In genomic region chr1:32363539-32363938, GRCm38 (mm10) we compare ENCODE assay signal across 22 mouse cellular contexts.
DNase-seq lines count a peak whose midpoint lies in the region; ATAC-seq lines count a peak whose summit lies in the region.
"Had no signal": no experiment of that assay in that cellular context is flagged by ENCODE, and none has a peak within 500 bp of the region (broad histone marks: within the 10 kb centered on the region; RNA-seq: fewer than 3 reads in every experiment).

No protein-coding gene starts in this region.

- 49% methylated on average over 2 of the region's 2 CpGs for WGBS in forebrain, embryonic 15.5 days
- WGBS in forebrain, embryonic 10.5 days, result 78% methylated on average over 2 of the region's 2 CpGs
- 26% methylated on average over 2 of the region's 2 CpGs for WGBS in embryonic facial prominence, embryonic 13.5 days
- WGBS in limb, embryonic 13.5 days, result 39% methylated on average over 2 of the region's 2 CpGs

- H3K27ac ChIP-seq in forebrain, embryonic 15.5 days (replicated peaks), result no peak overlapping the region
- no peak overlapping the region for H3K27ac ChIP-seq in forebrain, embryonic 10.5 days
- H3K27ac ChIP-seq in embryonic facial prominence, embryonic 13.5 days, result peak overlapping the region; percentile 57; the same call in 1 of the 2 replicates
- no peak overlapping the region for H3K27ac ChIP-seq in limb, embryonic 13.5 days
- H3K27ac ChIP-seq: heart, embryonic 13.5 days; hindbrain, embryonic 15.5 days; left cerebral cortex, adult 2 months; liver, embryonic 15.5 days had no signal

- no peak overlapping the region for H3K4me2 ChIP-seq in forebrain, embryonic 15.5 days (replicated peaks)
- no peak overlapping the region for H3K4me2 ChIP-seq in embryonic facial prominence, embryonic 13.5 days
- no peak overlapping the region for H3K4me2 ChIP-seq in limb, embryonic 13.5 days (replicated peaks)
- H3K4me2 ChIP-seq: heart, embryonic 13.5 days; hindbrain, embryonic 15.5 days; liver, embryonic 15.5 days had no signal

- no peaks in the 10 kb centered on the region for H3K9me3 ChIP-seq in forebrain, embryonic 15.5 days
- no peaks in the 10 kb centered on the region for H3K9me3 ChIP-seq in forebrain, embryonic 10.5 days
- H3K9me3 ChIP-seq in embryonic facial prominence, embryonic 13.5 days, result no peaks in the 10 kb centered on the region
- no peaks in the 10 kb centered on the region for H3K9me3 ChIP-seq in limb, embryonic 13.5 days
- H3K9me3 ChIP-seq: hindbrain, embryonic 15.5 days; liver, embryonic 15.5 days had no signal

- H3K9ac ChIP-seq in forebrain, embryonic 15.5 days (replicated peaks), result no peak overlapping the region
- H3K9ac ChIP-seq in embryonic facial prominence, embryonic 13.5 days, result no peak overlapping the region
- no peak overlapping the region for H3K9ac ChIP-seq in limb, embryonic 13.5 days
- H3K9ac ChIP-seq: heart, embryonic 13.5 days; hindbrain, embryonic 15.5 days; liver, embryonic 15.5 days had no signal

- no peak overlapping the region for H3K4me3 ChIP-seq in forebrain, embryonic 15.5 days
- H3K4me3 ChIP-seq in forebrain, embryonic 10.5 days, result no peak overlapping the region
- H3K4me3 ChIP-seq in embryonic facial prominence, embryonic 13.5 days, result no peak overlapping the region
- no peak overlapping the region for H3K4me3 ChIP-seq in limb, embryonic 13.5 days
- H3K4me3 ChIP-seq: heart, embryonic 13.5 days; hindbrain, embryonic 15.5 days; left cerebral cortex, adult 2 months; liver, embryonic 15.5 days had no signal

- no peaks in the 10 kb centered on the region for H3K4me1 ChIP-seq in forebrain, embryonic 15.5 days
- 0 out of 2 replicates have a peak, but pooled peaks cover 3% of the 10 kb centered on the region for H3K4me1 ChIP-seq in forebrain, embryonic 10.5 days
- 0 out of 2 replicates have a peak, but pooled peaks cover 2% of the 10 kb centered on the region for H3K4me1 ChIP-seq in embryonic facial prominence, embryonic 13.5 days
- H3K4me1 ChIP-seq in limb, embryonic 13.5 days, result no peaks in the 10 kb centered on the region
- H3K4me1 ChIP-seq: heart, embryonic 13.5 days; hindbrain, embryonic 15.5 days; liver, embryonic 15.5 days had no signal

- H3K36me3 ChIP-seq in forebrain, embryonic 15.5 days, result no peaks in the 10 kb centered on the region
- H3K36me3 ChIP-seq in forebrain, embryonic 10.5 days (replicated peaks), result no peaks in the 10 kb centered on the region
- H3K36me3 ChIP-seq in embryonic facial prominence, embryonic 13.5 days, result no peaks in the 10 kb centered on the region
- H3K36me3 ChIP-seq in limb, embryonic 13.5 days, result no peaks in the 10 kb centered on the region
- H3K36me3 ChIP-seq: heart, embryonic 13.5 days; hindbrain, embryonic 15.5 days; liver, embryonic 15.5 days had no signal

- no peak for DNase-seq in forebrain, embryonic 10.5 days (ENCODE audit: extremely low spot score, low spot score)
- peak; percentile 19 for DNase-seq in brain, adult 2 months (ENCODE audit: low read depth, low spot score)
- no peak for DNase-seq in B cell, adult 2 months
- DNase-seq: adrenal gland, adult 8-10 months; cerebellum, adult 2 months; gastrocnemius, postnatal 10 days; heart, adult 18-20 months; kidney, postnatal 4 days; layer of hippocampus, adult 9-11 months; left cerebral cortex, postnatal 4 days; lung, postnatal 10 days; midbrain, embryonic 14.5 days; right cerebral cortex, postnatal 4 days had no signal

- no peaks in the 10 kb centered on the region for H3K27me3 ChIP-seq in forebrain, embryonic 15.5 days
- H3K27me3 ChIP-seq in forebrain, embryonic 10.5 days (ENCODE audit: poor library complexity, severe bottlenecking), result no peaks in the 10 kb centered on the region
- H3K27me3 ChIP-seq in embryonic facial prominence, embryonic 13.5 days, result no peaks in the 10 kb centered on the region
- no peaks in the 10 kb centered on the region for H3K27me3 ChIP-seq in limb, embryonic 13.5 days
- H3K27me3 ChIP-seq: heart, embryonic 13.5 days; hindbrain, embryonic 15.5 days; liver, embryonic 15.5 days had no signal

- ATAC-seq in forebrain, embryonic 15.5 days (replicated peaks), result peak; percentile 86
- no peak for ATAC-seq in embryonic facial prominence, embryonic 13.5 days (ENCODE audit: insufficient number of reproducible peaks, insufficient read depth, low FRiP score, low TSS enrichment, low read depth)
- ATAC-seq in limb, embryonic 13.5 days (ENCODE audit: low FRiP score, low read depth), result peak; percentile 85
- no peak for ATAC-seq in cerebellum, adult (ENCODE audit: insufficient number of reproducible peaks, low FRiP score, low TSS enrichment)
- ATAC-seq: intestine, embryonic 16.5 days had no signal

Comparison
In these comparisons a context has a peak if more than half of its experiments do, and no peak if none do; other contexts are left out.
1. ATAC-seq: peak in forebrain, embryonic 15.5 days (single experiment) and limb, embryonic 13.5 days (single experiment); none in embryonic facial prominence, embryonic 13.5 days (single experiment) and cerebellum, adult (single experiment).